Mouse (Mus musculus) CH12.LX (cell line): ENCODE measurements around the gene Ldb2. TPM values are rescaled to one million over a fixed set of nuclear protein-coding genes. Genes with fewer than 3 reads are reported as not detected.

ENCODE experiments used
- DNase-seq: peaks from one replicate; pipeline ENCODE4 v3.0.0-alpha.2; 2013; ENCODE audit errors: extremely low read depth
- H3K27ac ChIP-seq: 2 replicates; pipeline ENCODE4 v1.5.1; 2012; ENCODE audit warnings: low read depth, mild to moderate bottlenecking, control low read depth, moderate library complexity; ENCODE audit not compliant: insufficient read depth
- H3K27me3 ChIP-seq: replicated peaks from 2 replicates; pipeline ENCODE3; 2012; ENCODE audit warnings: inconsistent platforms
- H3K36me3 ChIP-seq, 2 experiments: replicated peaks in 1 of 2; 2 replicates each; pipeline versions ENCODE3 to v1.6.1; 2012; ENCODE audit warnings: inconsistent platforms in 1 of 2, low read length in 1 of 2, mild to moderate bottlenecking in 1 of 2, mixed read lengths in 1 of 2, moderate library complexity in 1 of 2; ENCODE audit not compliant: control insufficient read depth in 1 of 2, insufficient read depth in 1 of 2
- H3K4me1 ChIP-seq, 2 experiments: 2 replicates each; pipeline ENCODE4 v1.6.1; 2012; ENCODE audit warnings: inconsistent platforms in 1 of 2, moderate library complexity in 1 of 2; ENCODE audit not compliant: insufficient read depth in 2 of 2, control insufficient read depth in 1 of 2
- H3K4me2 ChIP-seq: 2 replicates; pipeline ENCODE4 v1.6.1; 2012; ENCODE audit warnings: low read depth, mild to moderate bottlenecking, control low read depth; ENCODE audit not compliant: poor library complexity, insufficient read depth, severe bottlenecking
- H3K4me3 ChIP-seq, 3 experiments: fragments of 150-350 bp in 1 of 3; sonication (generic) in 1 of 3; replicated peaks in 1 of 3; 2 replicates each; pipeline versions ENCODE3 to v1.5.1; 2011 to 2012; ENCODE audit warnings: low read depth in 2 of 3, low read length in 2 of 3, mild to moderate bottlenecking in 2 of 3, moderate library complexity in 2 of 3, control low read depth in 1 of 3, improper control_type of control experiment in 1 of 3, inconsistent platforms in 1 of 3, mixed read lengths in 1 of 3; ENCODE audit not compliant: poor library complexity in 1 of 3
- H3K79me2 ChIP-seq: replicated peaks from 2 replicates; pipeline ENCODE4 v1.6.1; 2012; ENCODE audit warnings: mild to moderate bottlenecking, moderate library complexity; ENCODE audit not compliant: control insufficient read depth, poor library complexity, insufficient read depth, severe bottlenecking; ENCODE audit errors: extremely low read depth
- H3K9ac ChIP-seq: 2 replicates; pipeline ENCODE4 v1.6.1; 2012; ENCODE audit warnings: low read depth, mild to moderate bottlenecking, control low read depth, moderate library complexity; ENCODE audit not compliant: insufficient read depth
- H3K9me3 ChIP-seq: replicated peaks from 2 replicates; pipeline ENCODE3; 2012; ENCODE audit warnings: low read length, inconsistent platforms, mixed read lengths
- CHD1 ChIP-seq: IDR thresholded peaks from 2 replicates; pipeline ENCODE4 v1.6.1; 2012; ENCODE audit warnings: low read depth, low read length, improper control_type of control experiment, inconsistent platforms
- E2F4 ChIP-seq: IDR thresholded peaks from 2 replicates; pipeline ENCODE4 v1.6.1; 2011; ENCODE audit warnings: low read depth, low read length, improper control_type of control experiment; ENCODE audit not compliant: insufficient replicate concordance
- ELF1 ChIP-seq: IDR thresholded peaks from 2 replicates; pipeline ENCODE4 v1.6.1; 2014; ENCODE audit warnings: low read depth, mild to moderate bottlenecking, inconsistent platforms, low read length, improper control_type of control experiment
- EP300 ChIP-seq: IDR thresholded peaks from 2 replicates; pipeline ENCODE4 v1.6.1; 2011; ENCODE audit warnings: low read length, improper control_type of control experiment
- ETS1 ChIP-seq: conservative IDR thresholded peaks from 2 replicates; pipeline ENCODE4 v1.6.1; 2012; ENCODE audit warnings: low read depth, mild to moderate bottlenecking, inconsistent platforms, low read length, improper control_type of control experiment, moderate library complexity
- GABPA ChIP-seq: IDR thresholded peaks from 2 replicates; pipeline ENCODE4 v1.6.1; 2012; ENCODE audit warnings: low read depth, low read length, improper control_type of control experiment, inconsistent platforms; ENCODE audit not compliant: insufficient replicate concordance
- HCFC1 ChIP-seq: IDR thresholded peaks from 2 replicates; pipeline ENCODE4 v1.6.1; 2012; ENCODE audit warnings: low read depth, mild to moderate bottlenecking, inconsistent platforms, low read length, improper control_type of control experiment
- IRF4 ChIP-seq: IDR thresholded peaks from 2 replicates; pipeline ENCODE4 v1.6.1; 2014; ENCODE audit warnings: low read depth, mild to moderate bottlenecking, inconsistent platforms, low read length, improper control_type of control experiment
- JUN ChIP-seq: IDR thresholded peaks from 2 replicates; pipeline ENCODE4 v1.6.1; 2011; ENCODE audit warnings: low read depth, mild to moderate bottlenecking, low read length, improper control_type of control experiment, moderate library complexity; ENCODE audit not compliant: insufficient read depth
- JUND ChIP-seq: conservative IDR thresholded peaks from 2 replicates; pipeline ENCODE4 v1.6.1; 2011; ENCODE audit warnings: low read depth, low read length, improper control_type of control experiment
- MEF2A ChIP-seq: IDR thresholded peaks from 2 replicates; pipeline ENCODE4 v1.6.1; 2014; ENCODE audit warnings: low read depth, mild to moderate bottlenecking, inconsistent platforms, low read length, improper control_type of control experiment, borderline replicate concordance
- MYC ChIP-seq: IDR thresholded peaks from 2 replicates; pipeline ENCODE4 v1.6.1; 2011; ENCODE audit warnings: low read depth, mild to moderate bottlenecking, improper control_type of control experiment, low read length
- NRF1 ChIP-seq: IDR thresholded peaks from 2 replicates; pipeline ENCODE4 v1.6.1; 2014; ENCODE audit warnings: low read depth, mild to moderate bottlenecking, inconsistent platforms, low read length, improper control_type of control experiment, moderate library complexity
- PAX5 ChIP-seq: IDR thresholded peaks from 2 replicates; pipeline ENCODE4 v1.6.1; 2012; ENCODE audit warnings: low read length, inconsistent platforms, mixed read lengths
- POLR2A ChIP-seq: IDR thresholded peaks from 2 replicates; pipeline ENCODE4 v1.6.1; 2011; ENCODE audit warnings: low read depth, mild to moderate bottlenecking, improper control_type of control experiment, low read length
- POLR2AphosphoS2 ChIP-seq: IDR thresholded peaks from 2 replicates; pipeline ENCODE4 v1.6.1; 2011; ENCODE audit warnings: low read depth, low read length, improper control_type of control experiment
- SIN3A ChIP-seq: IDR thresholded peaks from 2 replicates; pipeline ENCODE4 v1.6.1; 2012; ENCODE audit warnings: low read length, improper control_type of control experiment, inconsistent platforms
- TBP ChIP-seq: conservative IDR thresholded peaks from 2 replicates; pipeline ENCODE4 v1.6.1; 2011; ENCODE audit warnings: low read depth, low read length, improper control_type of control experiment
- UBTF ChIP-seq: IDR thresholded peaks from 2 replicates; pipeline ENCODE4 v1.6.1; 2012; ENCODE audit warnings: low read depth, mild to moderate bottlenecking, inconsistent platforms, low read length, improper control_type of control experiment, moderate library complexity
- USF1 ChIP-seq: IDR thresholded peaks from 2 replicates; pipeline ENCODE4 v1.6.1; 2014; ENCODE audit warnings: low read depth, mild to moderate bottlenecking, inconsistent platforms, low read length, improper control_type of control experiment
- ZKSCAN1 ChIP-seq: IDR thresholded peaks from 2 replicates; pipeline ENCODE4 v1.6.1; 2012; ENCODE audit warnings: low read depth, inconsistent platforms, low read length, improper control_type of control experiment, borderline replicate concordance
- ZMIZ1 ChIP-seq: IDR thresholded peaks from 2 replicates; pipeline ENCODE4 v1.6.1; 2012; ENCODE audit warnings: low read depth, mild to moderate bottlenecking, inconsistent platforms, low read length, improper control_type of control experiment
- ZNF384 ChIP-seq: IDR thresholded peaks from 2 replicates; pipeline ENCODE4 v1.6.1; 2012; ENCODE audit warnings: low read depth, low read length, improper control_type of control experiment, inconsistent platforms
- dilution Hi-C: fragments of 300-500 bp; cut with MboI; formaldehyde crosslinking; loops from 2 replicates; pipeline ENCODE4 v1.14.3; 2020; ENCODE audit warnings: low sequenced_read_pairs; ENCODE audit not compliant: extremely low pct_unique_long_range_greater_than_20kb, extremely low pct_ligation_motif_present
- in situ Hi-C: fragments of 300-500 bp; cut with MboI; formaldehyde crosslinking; loops from 3 replicates; pipeline ENCODE4 v1.14.3; 2019; ENCODE audit warnings: low sequenced_read_pairs, low pct_ligation_motif_present, low pct_unique_long_range_greater_than_20kb, mixed read lengths
- polyA plus RNA-seq: library from polyadenylated mRNA; unstranded; fragments of >175 nt; gene quantifications from 2 replicates; pipeline ENCODE4 v1.2.1, GENCODE M21; 2012; ENCODE audit warnings: low read depth; ENCODE audit not compliant: insufficient read length
- total RNA-seq, 2 experiments: library from RNA; depleted of rRNA; stranded (reverse); fragments of 300-350 nt in 1 of 2; fragments of >200 nt in 1 of 2; gene quantifications; 2 replicates each; pipeline ENCODE4 v1.2.3; 2012 to 2014

Ldb2 gene
- total and polyA plus RNA-seq, 3 experiments = not detected

- no peaks in the 10 kb centered on the region for H3K4me1 ChIP-seq
- H3K4me3 ChIP-seq = no peak overlapping the region
- no peaks in the 10 kb centered on the region for H3K9me3 ChIP-seq
- H3K79me2 ChIP-seq = no peaks in the 10 kb centered on the region
- dilution Hi-C loops (no loop called here), in situ Hi-C loops (no loop called here)
- no peak for DNase-seq
- no peaks in the 10 kb centered on the region for H3K36me3 ChIP-seq
- no peak overlapping the region for H3K27ac ChIP-seq
- no peaks in the 10 kb centered on the region for H3K27me3 ChIP-seq
- H3K9ac ChIP-seq = no peak overlapping the region
- no peak for TF ChIP-seq CHD1
- TF ChIP-seq UBTF = no peak
- TF ChIP-seq ELF1 = no peak
- no peak for TF ChIP-seq SIN3A
- TF ChIP-seq PAX5 = no peak
- TF ChIP-seq EP300 = no peak
- TF ChIP-seq IRF4 = no peak
- TF ChIP-seq ZNF384 = no peak
- TF ChIP-seq JUN = no peak
- no peak overlapping the region for H3K4me2 ChIP-seq
These were observed 16.0 kb upstream of the Ldb2 start for GRCm38 (mm10) chr5:44815506-44815905.

- no peak overlapping the region for H3K9ac ChIP-seq
- no peaks in the 10 kb centered on the region for H3K4me1 ChIP-seq
- no peak overlapping the region for H3K4me2 ChIP-seq
- no peaks in the 10 kb centered on the region for H3K36me3 ChIP-seq
- in situ Hi-C loops (no loop called here), dilution Hi-C loops (no loop called here)
- H3K79me2 ChIP-seq = no peaks in the 10 kb centered on the region
- no peaks in the 10 kb centered on the region for H3K27me3 ChIP-seq
- H3K9me3 ChIP-seq = no peaks in the 10 kb centered on the region
- no peak overlapping the region for H3K27ac ChIP-seq
- no peak overlapping the region for H3K4me3 ChIP-seq
- no peak for DNase-seq
- TF ChIP-seq ELF1 (no peak), MEF2A (no peak), HCFC1 (no peak), USF1 (no peak), GABPA (no peak), POLR2AphosphoS2 (no peak), ZKSCAN1 (no peak), TBP (no peak), NRF1 (no peak), E2F4 (no peak), SIN3A (no peak), JUN (no peak), JUND (no peak), MYC (no peak), POLR2A (no peak), ZMIZ1 (no peak), UBTF (no peak), ZNF384 (no peak), IRF4 (no peak), ETS1 (no peak)
- TF ChIP-seq, all 38 proteins: peak for 0
These were observed 6.5 kb upstream of the Ldb2 start for GRCm38 (mm10) chr5:44805960-44806359.
